Mouse (Mus musculus) layer of hippocampus, adult 8-10 months (tissue): ENCODE results near the gene Apobec4. TPM values are rescaled to one million over a fixed set of nuclear protein-coding genes. Genes with fewer than 3 reads are reported as not detected.
"Not testable (repeated sequence)": the region's sequence is repeated elsewhere in the genome, so short reads cannot be mapped to it uniquely, and the experiment has no call there.

Experiments used
- DNase-seq, 2 experiments: peaks; one replicate each; pipeline ENCODE4 v3.0.0; 2022; ENCODE audit warnings: low spot score in 2 of 2
- total RNA-seq, 4 experiments: library from RNA; stranded (reverse); gene quantifications; 2 replicates each; pipeline ENCODE4 v1.2.4; 2022

Apobec4 gene
- total RNA-seq, 4 experiments from 2014 or later = not detected

GRCm38 (mm10) chr1:152766032-152766772, 15.9 kb downstream of the Apobec4 start, which contains the start of the genes Rgl1 and Arpc5:
Gene Rgl1 (minus strand): TSS chr1:152766351.
Gene Arpc5 (plus strand): TSS chr1:152766542.
- DNase-seq = peak; percentile 94 to 95

GRCm38 (mm10) chr1:152766804-152767748, 16.7 kb downstream of the Apobec4 start:
- no peak for DNase-seq

- peak; percentile 85 to 91 for DNase-seq
Observed at GRCm38 (mm10) chr1:152767749-152768488, 17.6 kb downstream of the Apobec4 start.

- DNase-seq = peak in 1 of 2 experiments; percentile 49
Observed at GRCm38 (mm10) chr1:152771016-152771415, 20.7 kb downstream of the Apobec4 start.

GRCm38 (mm10) chr1:152774601-152775000, 24.2 kb downstream of the Apobec4 start:
- not testable (repeated sequence) for DNase-seq

- peak; percentile 44 to 78 for DNase-seq
Observed at GRCm38 (mm10) chr1:152779071-152779737, 28.9 kb downstream of the Apobec4 start.

- DNase-seq = no peak
Observed at GRCm38 (mm10) chr1:152784620-152785019, 34.3 kb downstream of the Apobec4 start.

- not testable (repeated sequence) for DNase-seq
Observed at GRCm38 (mm10) chr1:152785446-152785845, 35.1 kb downstream of the Apobec4 start.

- DNase-seq = no peak
Observed at GRCm38 (mm10) chr1:152786953-152787352, 36.6 kb downstream of the Apobec4 start.

GRCm38 (mm10) chr1:152788121-152788660, 37.8 kb downstream of the Apobec4 start:
- no peak for DNase-seq

GRCm38 (mm10) chr1:152790254-152790653, 39.9 kb downstream of the Apobec4 start:
- DNase-seq = no peak

- no peak for DNase-seq
Observed at GRCm38 (mm10) chr1:152790821-152791220, 40.5 kb downstream of the Apobec4 start.

- DNase-seq = no peak
Observed at GRCm38 (mm10) chr1:152791269-152791668, 40.9 kb downstream of the Apobec4 start.

- DNase-seq = peak; percentile 51 to 63
Observed at GRCm38 (mm10) chr1:152792736-152793494, 42.6 kb downstream of the Apobec4 start.

- no peak for DNase-seq
Observed at GRCm38 (mm10) chr1:152793495-152794130, 43.3 kb downstream of the Apobec4 start.

- no peak for DNase-seq
Observed at GRCm38 (mm10) chr1:152795688-152796255, 45.4 kb downstream of the Apobec4 start.

GRCm38 (mm10) chr1:152796683-152797263, 46.4 kb downstream of the Apobec4 start:
- DNase-seq = no peak

- DNase-seq = no peak
Observed at GRCm38 (mm10) chr1:152798125-152798524, 47.8 kb downstream of the Apobec4 start.
